Mouse (Mus musculus): ENCODE measurements around the gene C1rb.
"Not testable (repeated sequence)": the region's sequence is repeated elsewhere in the genome, so short reads cannot be mapped to it uniquely, and the experiment has no call there.

GRCm38 (mm10) chr6:124555956-124556355, 14.1 kb upstream of the C1rb start:
- not testable (repeated sequence) for TF ChIP-seq ZNF384 (IDR thresholded peaks at IDR 0.05; ENCODE audit: low read depth, low read length); HCFC1 (IDR thresholded peaks at IDR 0.05; ENCODE audit: borderline replicate concordance, insufficient read depth, low read length)

Measured in ES-E14 (cell line).